Mouse (Mus musculus) stomach, embryonic 15.5 days (tissue): Measurements from ENCODE around the gene Rftn1. TPM values are rescaled to one million over a fixed set of nuclear protein-coding genes. Genes with fewer than 3 reads are reported as not detected.
"Not testable (repeated sequence)": the region's sequence is repeated elsewhere in the genome, so short reads cannot be mapped to it uniquely, and the experiment has no call there.

ENCODE experiments used
- ATAC-seq: fragments of 200-750 bp; cut with Nextera tagmentation; 2 replicates; pipeline ENCODE4 v1.8.0; 2017; ENCODE audit warnings: low read depth, moderate number of reproducible peaks, moderate TSS enrichment; ENCODE audit not compliant: insufficient read depth, low FRiP score
- H3K27ac ChIP-seq: fragments of 300-500 bp; sonication (generic); 2 replicates; pipeline ENCODE4 v1.5.1; 2015; ENCODE audit warnings: mild to moderate bottlenecking, inconsistent platforms
- H3K27me3 ChIP-seq: fragments of 300-500 bp; sonication (generic); replicated peaks from 2 replicates; pipeline ENCODE4 v1.6.1; 2015; ENCODE audit warnings: inconsistent platforms
- H3K36me3 ChIP-seq: fragments of 300-500 bp; sonication (generic); 2 replicates; pipeline ENCODE4 v1.6.1; 2015; ENCODE audit warnings: inconsistent platforms
- H3K4me1 ChIP-seq: fragments of 300-500 bp; sonication (generic); 2 replicates; pipeline ENCODE4 v1.6.1; 2015; ENCODE audit warnings: inconsistent platforms
- H3K4me2 ChIP-seq: fragments of 300-500 bp; sonication (generic); 2 replicates; pipeline ENCODE4 v1.6.1; 2015; ENCODE audit warnings: mild to moderate bottlenecking, inconsistent platforms
- H3K4me3 ChIP-seq: fragments of 300-500 bp; sonication (generic); replicated peaks from 2 replicates; pipeline ENCODE4 v1.5.1; 2015; ENCODE audit warnings: inconsistent platforms
- H3K9ac ChIP-seq: fragments of 300-500 bp; sonication (generic); 2 replicates; pipeline ENCODE4 v1.6.1; 2015; ENCODE audit warnings: inconsistent platforms
- H3K9me3 ChIP-seq: fragments of 300-500 bp; sonication (generic); 2 replicates; pipeline ENCODE4 v1.6.1; 2016; ENCODE audit warnings: inconsistent platforms
- WGBS: fragments of 180-500 bp; shearing (Covaris S2); methylation state at CpG from one replicate; pipeline ENCODE4 v1.1.7; 2015; 5-methylcytosine and 5-hydroxymethylcytosine counted together
- polyA plus RNA-seq: library from polyadenylated mRNA; unstranded; fragments of >200 nt; fragmentation: Nextera tagmentation; extraction: Ambion mirVana; gene quantifications from 2 replicates; pipeline ENCODE4 v1.2.1, GENCODE M21; 2015

The Rftn1 gene
- polyA plus RNA-seq, 1 experiment from 2014 or later: 11.4 TPM

DNA sequence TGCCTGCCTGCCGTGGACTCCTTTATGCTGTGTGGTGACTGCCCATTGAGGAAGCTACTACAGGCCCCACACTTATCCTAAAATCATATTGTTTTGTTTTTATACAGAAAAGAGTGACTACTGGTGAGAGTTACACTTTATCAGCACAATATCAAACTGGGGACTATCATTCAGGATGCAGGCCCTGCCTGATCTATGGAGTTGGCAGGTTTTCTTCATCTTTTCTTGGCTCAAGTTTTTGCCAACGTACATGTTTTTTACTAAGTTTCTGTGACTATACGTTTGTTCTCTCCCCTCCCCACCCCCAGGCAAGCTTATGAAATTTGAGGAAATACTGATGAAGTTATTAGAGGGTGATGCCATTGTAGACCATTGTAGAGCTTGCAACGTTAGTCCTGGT is 27.5 kb upstream of the Rftn1 start:
- no peaks in the 10 kb centered on the region for H3K27me3 ChIP-seq
- no peak overlapping the region for H3K4me2 ChIP-seq
- H3K4me3 ChIP-seq: no peak overlapping the region
- WGBS: 67% methylated on average over 4 of the region's 4 CpGs
- no peaks in the 10 kb centered on the region for H3K36me3 ChIP-seq
- no peak for ATAC-seq
- no peaks in the 10 kb centered on the region for H3K4me1 ChIP-seq
- no peak overlapping the region for H3K27ac ChIP-seq
- no peak overlapping the region for H3K9ac ChIP-seq
- no peaks in the 10 kb centered on the region for H3K9me3 ChIP-seq

DNA sequence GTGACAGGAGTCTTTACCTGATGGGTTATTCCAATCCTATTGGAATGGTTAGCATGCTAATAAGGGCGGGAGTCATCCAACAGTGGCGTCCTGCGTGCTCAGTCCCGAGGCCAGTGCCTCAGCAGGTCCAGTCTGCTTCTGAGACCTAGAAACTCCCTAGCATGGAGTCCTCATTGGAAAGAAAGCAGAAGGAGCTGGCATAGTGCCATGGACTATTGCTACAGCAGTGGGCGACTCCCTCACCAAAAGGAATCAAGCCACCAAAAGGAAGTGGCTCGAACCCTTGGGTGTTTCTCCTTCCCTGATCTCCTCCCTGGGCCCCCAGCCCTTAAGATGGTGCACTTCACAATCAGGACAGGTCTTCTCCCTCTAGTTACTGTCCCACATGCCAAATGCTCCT is 24.6 kb upstream of the Rftn1 start:
- 70% methylated on average over 6 of the region's 6 CpGs for WGBS
- no peaks in the 10 kb centered on the region for H3K9me3 ChIP-seq
- H3K4me2 ChIP-seq: no peak overlapping the region
- H3K36me3 ChIP-seq: no peaks in the 10 kb centered on the region
- H3K27me3 ChIP-seq: no peaks in the 10 kb centered on the region
- no peak overlapping the region for H3K4me3 ChIP-seq
- H3K27ac ChIP-seq: no peak overlapping the region
- H3K9ac ChIP-seq: no peak overlapping the region
- no peaks in the 10 kb centered on the region for H3K4me1 ChIP-seq
- ATAC-seq: 0 out of 2 replicates have a peak, but pooled peaks have one; percentile 7

DNA sequence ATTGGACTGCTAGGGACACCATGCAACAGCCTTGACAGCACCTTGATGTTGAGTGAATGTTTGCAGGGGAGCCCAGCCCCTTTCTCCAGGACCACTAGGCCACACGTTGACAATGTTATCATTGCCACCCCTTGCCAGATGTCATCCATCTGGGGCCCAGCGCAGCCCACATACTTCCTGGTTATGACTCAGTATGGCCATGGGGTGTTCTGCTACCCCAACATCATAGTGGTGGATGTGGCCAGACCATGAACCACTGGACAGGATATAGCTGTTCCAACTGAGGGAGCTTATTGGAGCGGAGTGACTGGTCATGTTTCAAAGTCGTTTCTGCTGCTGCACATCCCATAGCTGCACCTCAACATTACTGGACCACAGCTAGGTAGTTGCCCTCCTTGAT is 22.6 kb upstream of the Rftn1 start:
- Histone ChIP-seq H3K27me3 (no peaks in the 10 kb centered on the region), H3K36me3 (no peaks in the 10 kb centered on the region), H3K9me3 (no peaks in the 10 kb centered on the region), H3K9ac (no peak overlapping the region), H3K4me3 (no peak overlapping the region), H3K4me2 (no peak overlapping the region), H3K27ac (no peak overlapping the region), H3K4me1 (no peaks in the 10 kb centered on the region)
- WGBS: 77% methylated on average over 4 of the region's 4 CpGs
- no peak for ATAC-seq

DNA sequence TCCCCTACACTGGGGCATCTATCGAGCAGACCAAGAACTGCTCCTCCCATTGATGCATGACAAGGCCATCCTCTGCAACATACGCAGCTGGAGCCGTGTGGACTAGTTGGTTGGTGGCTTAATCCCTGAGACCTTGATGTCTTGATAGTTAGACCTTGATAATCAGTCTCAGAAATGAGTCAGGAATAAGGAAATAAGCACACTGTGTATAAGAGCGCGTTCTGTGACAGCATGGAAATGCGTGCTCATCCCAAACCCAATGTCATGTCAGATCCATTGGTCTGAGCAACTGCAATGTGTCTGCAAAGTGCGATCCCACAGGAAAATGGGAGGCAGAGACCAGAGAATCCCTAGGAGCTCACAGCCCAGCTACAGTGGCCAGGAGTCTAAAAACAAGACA is 21.3 kb upstream of the Rftn1 start:
- no peaks in the 10 kb centered on the region for H3K9me3 ChIP-seq
- no peaks in the 10 kb centered on the region for H3K4me1 ChIP-seq
- ATAC-seq: no peak
- H3K27ac ChIP-seq: no peak overlapping the region
- no peaks in the 10 kb centered on the region for H3K27me3 ChIP-seq
- H3K36me3 ChIP-seq: no peaks in the 10 kb centered on the region
- no peak overlapping the region for H3K4me3 ChIP-seq
- H3K9ac ChIP-seq: no peak overlapping the region
- 89% methylated on average over 7 of the region's 7 CpGs for WGBS
- H3K4me2 ChIP-seq: no peak overlapping the region

DNA sequence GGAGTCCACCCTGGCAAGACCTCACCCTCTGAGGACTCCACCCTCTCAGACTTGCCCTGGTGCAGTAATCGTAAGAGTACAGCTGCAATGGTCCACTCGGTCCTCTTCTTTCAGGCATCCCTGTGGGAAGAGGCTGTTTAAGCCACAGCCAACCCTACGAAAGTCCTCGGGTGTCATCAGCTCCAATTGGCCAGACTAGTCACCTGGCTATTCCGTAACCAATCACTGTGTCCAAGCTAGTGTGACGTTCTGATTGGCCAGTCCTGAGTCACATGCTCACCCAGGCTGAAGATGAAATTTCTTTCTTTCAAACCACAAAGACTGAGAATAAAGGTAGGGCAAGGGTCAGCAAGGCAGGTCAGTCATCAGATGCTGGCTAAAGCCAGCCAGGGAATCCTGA is 19.4 kb upstream of the Rftn1 start:
- no peak overlapping the region for H3K4me3 ChIP-seq
- no peak overlapping the region for H3K27ac ChIP-seq
- ATAC-seq: no peak
- H3K27me3 ChIP-seq: no peaks in the 10 kb centered on the region
- H3K4me2 ChIP-seq: no peak overlapping the region
- H3K9ac ChIP-seq: no peak overlapping the region
- no peaks in the 10 kb centered on the region for H3K9me3 ChIP-seq
- H3K4me1 ChIP-seq: no peaks in the 10 kb centered on the region
- no peaks in the 10 kb centered on the region for H3K36me3 ChIP-seq
- 88% methylated on average over 6 of the region's 6 CpGs for WGBS

DNA sequence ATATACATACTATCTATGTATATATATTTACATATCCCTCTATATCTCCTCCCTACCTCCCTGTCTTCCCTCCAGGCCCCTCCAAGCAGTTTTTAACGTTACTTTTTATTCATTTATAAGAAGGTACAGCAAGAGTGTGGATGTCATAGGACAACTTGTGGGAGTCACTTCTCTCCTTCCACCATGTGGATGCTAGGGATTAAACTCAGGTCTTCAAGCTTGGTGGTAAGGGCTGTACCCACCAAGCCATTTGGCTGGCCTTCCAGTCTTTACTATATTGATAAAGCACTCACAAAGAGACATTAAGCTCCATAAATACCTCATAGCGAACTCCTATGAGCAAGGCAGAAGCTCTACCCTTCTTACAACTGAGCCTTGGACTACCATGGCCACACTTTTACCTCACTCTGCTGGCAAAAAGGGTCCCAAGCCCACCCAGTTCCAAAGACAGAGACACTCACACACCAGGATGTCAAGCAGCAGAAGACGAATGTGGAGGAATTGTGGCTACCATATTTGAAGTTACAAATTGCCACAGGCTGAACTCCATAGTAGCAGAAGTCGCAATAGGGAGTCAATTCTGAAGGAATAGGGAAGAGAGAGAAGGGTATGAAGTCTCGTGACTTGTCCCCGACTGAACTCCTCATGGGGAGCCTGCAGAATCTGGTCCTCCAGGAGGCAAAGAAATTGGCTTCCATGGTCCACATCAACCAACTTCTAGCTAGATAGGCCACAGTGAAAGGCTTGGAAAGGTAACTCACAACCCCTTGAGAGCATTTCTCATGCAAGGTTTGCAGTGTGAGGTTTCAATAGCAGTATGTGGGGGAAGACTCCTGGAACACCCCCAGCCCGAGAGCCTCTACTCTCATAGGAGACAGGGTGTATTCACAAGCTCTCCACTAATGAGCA is 17.9 kb upstream of the Rftn1 start:
- Histone ChIP-seq H3K4me1 (no peaks in the 10 kb centered on the region), H3K4me3 (no peak overlapping the region), H3K4me2 (no peak overlapping the region), H3K27ac (no peak overlapping the region), H3K9me3 (no peaks in the 10 kb centered on the region), H3K9ac (no peak overlapping the region), H3K36me3 (no peaks in the 10 kb centered on the region), H3K27me3 (no peaks in the 10 kb centered on the region)
- 88% methylated on average over 7 of the region's 7 CpGs for WGBS
- no peak for ATAC-seq

DNA sequence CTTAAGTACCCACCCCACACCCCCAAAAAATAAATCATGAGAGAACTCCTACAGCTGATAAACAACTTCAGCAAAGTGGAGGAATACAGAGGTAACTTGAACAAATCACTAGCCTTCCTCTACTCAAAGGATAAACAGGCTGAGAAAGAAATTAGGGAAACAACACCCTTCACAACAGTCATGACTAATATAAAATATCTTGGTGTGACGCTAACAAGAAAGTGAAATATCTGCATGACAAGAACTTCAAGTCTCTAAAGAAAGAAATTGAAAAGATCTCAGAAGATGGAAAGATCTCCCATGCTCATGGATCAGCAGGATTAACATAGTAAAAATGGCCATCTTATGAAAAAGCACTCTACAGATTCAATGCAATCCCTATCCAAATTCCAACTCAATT is 15.8 kb upstream of the Rftn1 start:
- not testable (repeated sequence) for H3K4me2 ChIP-seq, H3K27ac ChIP-seq, H3K4me1 ChIP-seq, H3K27me3 ChIP-seq, H3K36me3 ChIP-seq, ATAC-seq, H3K9ac ChIP-seq, H3K4me3 ChIP-seq, H3K9me3 ChIP-seq
- 90% methylated on average over 1 of the region's 1 CpGs for WGBS

DNA sequence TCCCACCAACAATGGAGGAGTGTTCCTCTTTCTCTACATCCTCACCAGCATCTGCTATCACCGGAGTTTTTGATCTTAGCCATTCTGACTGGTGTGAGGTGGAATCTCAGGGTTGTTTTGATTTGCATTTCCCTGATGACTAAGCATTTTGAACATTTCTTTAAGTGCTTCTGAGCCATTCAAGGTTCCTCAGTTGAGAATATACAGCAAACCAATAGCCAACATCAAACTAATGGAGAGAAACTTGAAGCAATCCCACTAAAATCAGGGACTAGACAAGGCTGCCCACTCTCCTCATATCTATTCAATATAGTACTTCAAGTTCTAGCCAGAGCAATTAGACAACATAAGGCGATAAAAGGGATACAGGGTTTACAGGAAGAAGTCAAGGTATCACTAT is 15.4 kb upstream of the Rftn1 start:
- not testable (repeated sequence) for H3K9me3 ChIP-seq, H3K4me3 ChIP-seq, H3K27me3 ChIP-seq, H3K9ac ChIP-seq, H3K4me1 ChIP-seq, H3K36me3 ChIP-seq, ATAC-seq, H3K4me2 ChIP-seq, H3K27ac ChIP-seq
- 72% methylated on average over 2 of the region's 2 CpGs for WGBS

DNA sequence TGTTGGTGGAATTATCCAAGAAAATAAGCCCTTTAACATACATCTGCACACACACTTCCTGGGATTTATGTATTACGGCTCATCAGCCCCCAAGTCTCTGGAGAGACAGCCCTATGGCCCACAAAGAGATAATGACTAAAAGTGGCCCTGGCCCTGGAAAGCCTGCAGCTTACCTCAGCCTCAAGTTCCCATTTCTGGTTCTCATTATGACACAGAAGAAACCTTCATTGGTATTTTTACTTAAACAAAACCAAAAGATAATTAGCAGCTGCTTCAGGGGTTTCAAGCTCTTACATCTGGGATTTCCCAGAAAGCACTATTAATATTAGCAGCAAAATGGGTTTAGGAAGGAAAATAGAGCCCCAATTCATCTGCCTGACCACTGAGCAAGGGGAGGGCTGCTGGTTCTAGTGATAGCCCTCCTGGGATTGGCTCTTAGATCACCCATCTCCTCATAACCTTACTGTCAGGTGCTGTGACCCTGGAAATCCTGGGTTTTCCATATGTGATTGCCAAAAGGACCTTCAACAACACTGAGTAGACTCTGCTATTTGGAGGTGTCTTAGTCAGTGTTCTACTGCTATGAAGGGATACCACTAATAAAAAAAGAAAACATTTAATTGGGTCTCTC is 14.8 kb upstream of the Rftn1 start:
- Histone ChIP-seq H3K9me3 (no peaks in the 10 kb centered on the region), H3K27me3 (no peaks in the 10 kb centered on the region), H3K4me1 (no peaks in the 10 kb centered on the region), H3K27ac (no peak overlapping the region), H3K9ac (no peak overlapping the region), H3K36me3 (no peaks in the 10 kb centered on the region), H3K4me3 (no peak overlapping the region), H3K4me2 (no peak overlapping the region)
- WGBS: 81% methylated on average over 1 of the region's 1 CpGs
- ATAC-seq: no peak

DNA sequence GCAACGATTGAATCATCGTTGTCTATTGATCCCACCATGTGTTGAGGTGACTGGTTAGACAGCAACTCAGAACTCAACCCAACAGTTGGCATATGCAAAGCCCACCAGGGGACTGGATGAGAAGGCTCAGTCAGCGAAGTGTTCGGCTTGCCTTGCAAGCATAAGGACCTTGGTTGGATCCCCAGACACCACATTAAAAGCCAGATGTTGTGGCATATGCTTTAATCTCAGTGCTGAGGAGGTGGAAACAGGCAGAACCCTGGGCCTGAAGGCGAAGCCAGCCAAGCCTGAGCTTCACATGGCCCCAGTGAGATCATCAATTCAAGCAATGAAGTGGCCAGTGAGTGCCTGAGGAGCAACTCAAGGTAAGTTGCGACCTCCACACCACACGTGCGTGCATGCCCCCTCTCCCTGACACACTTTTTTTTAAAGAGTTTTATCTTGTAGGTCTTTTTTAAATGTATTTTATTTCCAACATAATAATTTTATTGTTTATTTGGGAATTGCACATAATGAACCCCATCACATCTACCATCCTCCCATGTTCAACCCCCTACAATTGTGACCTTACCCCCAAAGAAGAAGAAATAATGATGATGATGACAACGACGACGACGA is 11.5 kb upstream of the Rftn1 start:
- Histone ChIP-seq H3K27ac (no peak overlapping the region), H3K9me3 (no peaks in the 10 kb centered on the region), H3K4me2 (no peak overlapping the region), H3K4me3 (no peak overlapping the region), H3K9ac (no peak overlapping the region), H3K4me1 (no peaks in the 10 kb centered on the region), H3K36me3 (no peaks in the 10 kb centered on the region), H3K27me3 (no peaks in the 10 kb centered on the region)
- no peak for ATAC-seq
- WGBS: 91% methylated on average over 12 of the region's 12 CpGs

DNA sequence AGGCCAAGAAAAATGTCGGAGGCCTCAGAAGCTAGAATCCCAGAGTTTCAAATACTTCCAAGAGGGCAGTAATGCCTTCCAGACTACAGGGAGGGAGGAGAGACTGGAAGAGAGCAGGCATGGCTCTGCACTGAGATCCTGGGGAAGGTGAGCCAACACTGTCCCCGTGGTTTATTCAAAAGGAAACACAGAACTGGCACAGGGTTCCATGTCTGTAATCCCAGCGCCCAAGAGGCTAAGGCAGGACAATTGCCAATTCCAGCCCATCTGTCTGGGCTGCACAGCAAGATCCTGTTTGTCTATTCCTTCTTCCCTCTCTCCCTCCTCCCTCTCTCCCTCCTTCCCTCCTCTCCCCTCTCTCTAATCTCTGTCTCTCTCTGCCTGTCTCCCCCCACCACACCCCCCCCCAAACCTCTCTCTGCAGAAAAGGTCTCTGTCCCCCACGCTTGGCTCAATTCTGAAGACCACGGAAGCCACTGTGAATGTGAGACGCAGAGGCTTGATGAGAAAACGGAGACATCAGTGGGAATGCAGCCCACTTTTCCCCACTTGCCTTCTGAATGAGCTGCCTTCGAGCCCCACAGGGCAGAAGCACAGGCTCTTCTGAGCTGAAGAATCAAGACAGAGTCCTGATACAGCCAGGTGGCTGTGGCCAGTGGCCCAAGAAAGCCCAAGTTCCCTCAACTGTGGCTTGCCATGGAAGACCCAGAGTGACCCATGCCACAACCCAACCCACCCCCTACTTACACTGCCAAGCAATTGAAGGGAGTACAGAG is 8.8 kb upstream of the Rftn1 start:
- Histone ChIP-seq H3K36me3 (no peaks in the 10 kb centered on the region), H3K27ac (no peak overlapping the region), H3K9me3 (no peaks in the 10 kb centered on the region), H3K27me3 (no peaks in the 10 kb centered on the region), H3K4me3 (no peak overlapping the region), H3K4me1 (no peaks in the 10 kb centered on the region), H3K4me2 (no peak overlapping the region), H3K9ac (no peak overlapping the region)
- no peak for ATAC-seq
- WGBS: 80% methylated on average over 8 of the region's 8 CpGs

DNA sequence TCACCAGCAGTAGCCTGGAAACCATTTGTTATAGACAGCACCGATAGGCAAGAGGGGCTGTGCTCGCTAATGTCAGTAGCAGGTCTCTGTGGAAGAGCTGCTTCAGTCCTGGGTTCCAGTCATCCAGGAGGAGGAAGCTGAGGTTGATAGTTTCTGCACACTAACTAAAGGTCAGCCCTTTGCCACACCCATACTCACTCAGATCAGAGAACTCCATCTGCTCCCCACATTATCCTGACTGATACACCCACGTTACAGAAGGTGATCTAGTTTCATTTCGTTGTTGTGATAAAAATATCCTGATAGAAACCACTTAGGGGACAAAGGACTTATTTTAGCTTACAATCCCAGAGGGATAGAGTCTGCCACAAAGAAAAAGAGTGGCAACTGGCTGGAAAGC is 7.1 kb upstream of the Rftn1 start:
- no peak overlapping the region for H3K27ac ChIP-seq
- H3K4me2 ChIP-seq: no peak overlapping the region
- WGBS: 75% methylated on average over 4 of the region's 4 CpGs
- no peaks in the 10 kb centered on the region for H3K36me3 ChIP-seq
- H3K4me3 ChIP-seq: no peak overlapping the region
- H3K27me3 ChIP-seq: no peaks in the 10 kb centered on the region
- H3K9ac ChIP-seq: no peak overlapping the region
- H3K9me3 ChIP-seq: no peaks in the 10 kb centered on the region
- no peaks in the 10 kb centered on the region for H3K4me1 ChIP-seq
- no peak for ATAC-seq
